Mouse (Mus musculus) lung, embryonic 14.5 days (tissue): ENCODE measurements at regions not wholly inside any gene's neighbourhood (a gene's known extent, or its start where the extent isn't known, plus 50 kb on each side); places are given as distances from the start of the nearest gene placed in this dataset.

Source experiments
- ATAC-seq: fragments of 200-750 bp; cut with Nextera tagmentation; 2 replicates; pipeline ENCODE4 v1.8.0; 2017; ENCODE audit warnings: mild to moderate bottlenecking, moderate TSS enrichment, moderate library complexity; ENCODE audit not compliant: insufficient read depth
- DNase-seq: peaks from one replicate; pipeline ENCODE4 v3.0.0-alpha.2; 2015
- H3K27ac ChIP-seq: fragments of 300-500 bp; sonication (generic); 2 replicates; pipeline ENCODE4 v1.5.1; 2014; ENCODE audit warnings: low read depth, mild to moderate bottlenecking, moderate library complexity
- H3K27me3 ChIP-seq: fragments of 300-500 bp; sonication (generic); 2 replicates; pipeline ENCODE4 v1.6.1; 2014; ENCODE audit warnings: low read length, control low read depth; ENCODE audit not compliant: insufficient read depth
- H3K36me3 ChIP-seq: fragments of 300-500 bp; sonication (generic); 2 replicates; pipeline ENCODE4 v1.6.1; 2014; ENCODE audit warnings: control low read depth; ENCODE audit not compliant: insufficient read depth
- H3K4me1 ChIP-seq: fragments of 300-500 bp; sonication (generic); 2 replicates; pipeline ENCODE4 v1.6.1; 2014; ENCODE audit warnings: antibody characterized with exemption, control low read depth; ENCODE audit not compliant: insufficient read depth
- H3K4me2 ChIP-seq: fragments of 300-500 bp; sonication (generic); 2 replicates; pipeline ENCODE4 v1.6.1; 2014; ENCODE audit warnings: mild to moderate bottlenecking
- H3K4me3 ChIP-seq: fragments of 300-500 bp; sonication (generic); 2 replicates; pipeline ENCODE4 v1.5.1; 2014; ENCODE audit warnings: low read depth, low read length
- H3K9ac ChIP-seq: fragments of 300-500 bp; sonication (generic); 2 replicates; pipeline ENCODE4 v1.6.1; 2014
- H3K9me3 ChIP-seq: fragments of 300-500 bp; sonication (generic); 2 replicates; pipeline ENCODE4 v1.6.1; 2016; ENCODE audit warnings: low read depth, low read length, control low read depth
- CTCF ChIP-seq: IDR thresholded peaks from 2 replicates; pipeline ENCODE4 v1.5.1; 2016; ENCODE audit warnings: antibody characterized with exemption, low read depth
- WGBS: fragments of 180-500 bp; shearing (Covaris S2); extraction: QIAGEN DNeasy Blood & Tissue Kit; methylation state at CpG from one replicate; pipeline ENCODE4 v1.1.7; 2014; 5-methylcytosine and 5-hydroxymethylcytosine counted together

DNA sequence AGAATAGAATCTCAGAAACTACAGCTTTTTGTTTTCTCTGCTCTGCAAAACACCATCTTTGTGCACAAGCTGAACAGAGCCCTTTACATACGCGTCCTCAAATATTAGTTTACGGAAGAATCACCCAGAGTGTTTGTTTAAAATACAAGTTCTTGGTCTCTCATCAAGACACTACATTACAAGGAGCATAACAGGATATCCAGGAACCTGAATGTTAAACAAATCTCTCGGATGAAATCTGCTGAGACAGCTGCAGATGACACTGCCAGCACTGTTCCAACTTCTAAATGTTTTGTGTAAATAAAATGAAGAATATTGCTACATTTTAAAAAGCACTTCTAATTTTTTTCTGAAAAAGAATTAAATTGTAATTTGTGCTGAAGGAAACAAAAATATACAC is 128.4 kb upstream of the Dio2 start:
- ATAC-seq (peak; percentile 65), DNase-seq (peak; percentile 62)
- Histone ChIP-seq H3K9ac (no peak overlapping the region), H3K4me3 (no peak overlapping the region), H3K4me2 (no peak overlapping the region), H3K36me3 (no peaks in the 10 kb centered on the region), H3K9me3 (no peaks in the 10 kb centered on the region), H3K27me3 (no peaks in the 10 kb centered on the region), H3K4me1 (no peaks in the 10 kb centered on the region), H3K27ac (no peak overlapping the region)
- TF ChIP-seq CTCF, result no peak
- WGBS, result 34% methylated on average over 4 of the region's 4 CpGs

DNA sequence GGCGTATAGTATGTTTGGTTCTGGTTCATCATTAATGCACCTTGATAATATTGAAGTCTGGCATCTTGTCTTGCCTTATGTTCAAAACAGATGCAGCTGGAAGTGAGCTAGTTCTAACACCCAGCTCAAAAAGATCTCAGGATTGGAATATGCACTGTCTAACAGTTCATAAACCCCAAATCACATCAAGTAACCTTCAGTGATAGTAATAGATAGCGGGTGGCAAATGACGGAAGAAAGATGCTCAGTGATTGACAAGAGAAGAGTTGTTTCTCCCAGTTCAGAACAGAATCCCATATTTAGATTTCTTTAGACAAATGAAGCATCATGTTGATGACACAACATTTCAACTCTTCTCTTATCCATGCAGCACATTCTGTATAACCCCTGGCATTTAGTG is 124.4 kb upstream of the Dio2 start:
- Histone ChIP-seq H3K27me3 (no peaks in the 10 kb centered on the region), H3K9ac (no peak overlapping the region), H3K27ac (no peak overlapping the region), H3K36me3 (no peaks in the 10 kb centered on the region), H3K4me2 (no peak overlapping the region), H3K4me3 (no peak overlapping the region), H3K9me3 (no peaks in the 10 kb centered on the region), H3K4me1 (no peaks in the 10 kb centered on the region)
- TF ChIP-seq CTCF, result no peak
- DNase-seq (peak; percentile 64), ATAC-seq (peak; percentile 27; the same call in 1 of the 2 replicates)
- WGBS, result 70% methylated on average over 3 of the region's 3 CpGs

GRCm38 (mm10) chr12:90857746-90858145 is 119.5 kb upstream of the Dio2 start:
- DNase-seq (peak; percentile 37), ATAC-seq (peak; percentile 80)
- H3K27me3 ChIP-seq, result no peaks in the 10 kb centered on the region
- no peaks in the 10 kb centered on the region for H3K4me1 ChIP-seq
- no peak overlapping the region for H3K4me2 ChIP-seq
- no peak overlapping the region for H3K9ac ChIP-seq
- TF ChIP-seq CTCF, result no peak
- H3K36me3 ChIP-seq, result no peaks in the 10 kb centered on the region
- H3K9me3 ChIP-seq, result no peaks in the 10 kb centered on the region
- H3K27ac ChIP-seq, result peak overlapping the region; percentile 33; the same call in 1 of the 2 replicates
- no peak overlapping the region for H3K4me3 ChIP-seq
- WGBS, result 14% methylated on average over 3 of the region's 3 CpGs

GRCm38 (mm10) chr12:90810666-90811065 is 72.4 kb upstream of the Dio2 start:
- ATAC-seq (peak; percentile 63; the same call in 1 of the 2 replicates), DNase-seq (peak; percentile 72)
- Histone ChIP-seq H3K9me3 (no peaks in the 10 kb centered on the region), H3K27ac (no peak overlapping the region), H3K36me3 (no peaks in the 10 kb centered on the region), H3K4me1 (no peaks in the 10 kb centered on the region), H3K9ac (no peak overlapping the region), H3K27me3 (no peaks in the 10 kb centered on the region), H3K4me3 (no peak overlapping the region), H3K4me2 (no peak overlapping the region)
- WGBS, result 53% methylated on average over 6 of the region's 6 CpGs
- TF ChIP-seq CTCF, result no peak

DNA sequence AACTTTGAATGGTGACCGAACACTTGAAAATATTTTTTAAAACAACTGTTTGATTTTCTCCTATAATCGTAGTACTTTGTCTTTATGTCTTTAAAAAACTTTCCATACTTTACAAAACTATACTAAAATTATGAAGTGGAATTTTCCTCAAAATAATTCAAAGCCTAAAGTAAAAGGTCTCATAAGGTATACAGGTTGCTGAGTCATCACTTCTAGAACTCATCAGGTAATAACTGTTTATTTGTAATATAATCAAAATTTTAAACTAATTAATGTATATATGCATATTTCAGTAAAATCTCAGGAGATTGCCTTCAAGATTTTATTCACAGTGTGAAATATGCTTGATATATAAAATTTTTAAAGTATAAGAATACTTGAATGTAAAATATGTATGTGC is 52.3 kb upstream of the Dio2 start:
- no peak for ATAC-seq

More for the DNA sequence above, 52.3 kb upstream of the Dio2 start:
- no peak for DNase-seq
- no peaks in the 10 kb centered on the region for H3K36me3 ChIP-seq
- H3K9me3 ChIP-seq, result no peaks in the 10 kb centered on the region
- H3K4me2 ChIP-seq, result no peak overlapping the region
- H3K4me1 ChIP-seq, result no peaks in the 10 kb centered on the region
- H3K9ac ChIP-seq, result no peak overlapping the region
- H3K27ac ChIP-seq, result no peak overlapping the region
- no peaks in the 10 kb centered on the region for H3K27me3 ChIP-seq
- 94% methylated on average over 2 of the region's 2 CpGs for WGBS
- TF ChIP-seq CTCF, result no peak
- no peak overlapping the region for H3K4me3 ChIP-seq
